Mouse (Mus musculus) frontal cortex, postnatal 25 days (tissue): ENCODE data around the gene Spz1.

Source experiments
- DNase-seq, 2 experiments: peaks; one replicate each; pipeline ENCODE4 v3.0.0; 2022; ENCODE audit warnings: low spot score in 2 of 2

Gene Spz1

DNA sequence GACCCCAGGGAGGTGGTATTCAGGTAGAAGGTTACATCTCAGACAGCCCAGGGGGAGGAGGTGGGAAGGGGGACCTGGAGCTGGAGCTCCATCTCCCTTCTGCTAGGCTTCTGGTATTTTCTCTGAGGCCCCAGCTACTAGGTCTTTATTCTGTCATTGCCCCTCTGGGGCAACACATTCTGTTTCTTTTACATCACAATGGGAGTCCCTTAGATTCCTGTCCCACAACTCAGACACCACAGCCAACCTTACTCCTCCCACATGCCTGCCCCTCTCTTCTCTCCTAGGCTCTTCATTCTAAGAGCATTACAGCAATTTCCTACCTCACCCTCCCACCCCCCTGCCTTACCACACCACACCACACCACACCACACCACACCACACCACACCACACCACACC, at the start of gene Spz1:
TSS of gene Spz1 (minus strand) at position 101 of the 400 bp plus-strand sequence.
- DNase-seq, result no peak

DNA sequence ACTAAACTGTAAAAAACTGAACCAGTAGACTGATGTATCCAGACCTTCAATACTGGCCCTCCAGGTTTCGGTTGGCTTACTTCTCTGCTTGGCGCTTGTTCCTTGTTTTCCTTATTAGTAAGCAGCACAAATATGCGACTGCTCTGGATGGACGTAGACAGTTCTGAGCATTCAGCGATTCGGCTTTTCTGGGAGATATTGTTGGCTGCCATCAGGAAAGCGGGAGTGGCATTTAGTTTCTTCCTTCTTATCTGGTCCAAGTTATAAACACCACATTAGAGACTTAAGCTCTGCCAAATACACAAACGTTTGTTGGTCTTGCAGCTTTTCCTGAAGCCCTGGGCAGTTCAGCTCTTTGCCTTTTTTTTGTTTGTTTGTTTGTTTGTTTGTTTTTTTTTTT, 40.5 kb upstream of the Spz1 start:
- DNase-seq, result no peak

DNA sequence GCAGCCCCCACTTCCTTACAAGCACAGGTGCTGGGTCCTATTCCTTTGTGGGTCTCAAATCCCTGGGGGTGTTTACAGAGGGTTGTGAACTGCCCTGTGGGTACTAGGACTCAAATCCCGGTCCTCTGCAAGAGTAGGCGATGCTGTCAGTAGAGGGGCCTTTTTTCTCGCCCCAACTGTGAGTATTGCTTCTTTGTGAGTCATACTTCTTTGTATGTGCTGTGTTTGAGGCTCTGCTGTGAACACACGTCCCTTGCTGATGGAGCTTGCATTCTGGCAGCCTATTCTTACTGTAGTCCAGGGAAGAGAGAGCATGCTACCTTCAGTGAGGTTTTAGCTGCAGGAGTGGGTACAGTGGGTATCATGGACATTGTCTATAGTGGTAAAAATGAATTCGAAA, 39.2 kb upstream of the Spz1 start:
- DNase-seq, result no peak

DNA sequence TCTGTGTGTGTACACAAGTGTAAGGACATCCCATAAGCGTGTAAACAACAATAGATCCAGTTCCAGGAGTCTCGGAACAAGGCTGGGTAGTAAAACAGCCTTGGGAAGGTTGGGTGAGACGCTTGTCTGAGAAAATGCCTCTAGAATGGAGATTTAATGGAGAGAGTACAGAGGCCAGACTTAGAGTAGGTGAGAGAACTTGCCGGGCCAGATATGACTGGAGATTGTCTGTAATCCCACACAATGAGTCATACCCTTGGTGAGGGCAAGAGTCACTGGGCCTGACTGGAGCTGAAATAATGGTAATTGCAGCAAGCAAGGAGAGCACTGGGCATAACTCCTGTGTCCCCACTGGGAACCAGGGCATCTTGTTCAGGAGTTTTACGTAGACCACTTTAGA, 37.1 kb upstream of the Spz1 start:
- DNase-seq, result no peak

DNA sequence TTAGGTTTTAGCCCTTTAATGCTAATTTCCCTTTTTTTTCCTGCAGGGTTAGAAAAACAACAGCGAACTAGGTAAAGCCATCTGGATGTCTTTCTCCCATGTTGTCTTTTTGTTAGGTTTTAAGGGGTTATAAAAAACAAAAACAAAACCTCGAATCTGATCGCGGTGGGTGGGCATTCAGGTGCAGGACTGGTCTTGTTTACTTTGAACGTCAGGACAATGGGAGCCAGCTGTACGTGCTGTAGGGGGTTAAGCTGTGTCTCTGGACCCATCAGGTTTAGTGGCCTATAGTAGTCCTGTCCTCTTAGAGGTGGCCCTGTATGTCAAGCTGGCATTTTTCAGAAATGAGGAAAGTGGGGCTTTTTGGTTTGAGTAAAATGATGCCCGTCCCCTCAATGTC, 35.9 kb upstream of the Spz1 start:
- DNase-seq, result peak in 1 of 2 experiments; percentile 3

DNA sequence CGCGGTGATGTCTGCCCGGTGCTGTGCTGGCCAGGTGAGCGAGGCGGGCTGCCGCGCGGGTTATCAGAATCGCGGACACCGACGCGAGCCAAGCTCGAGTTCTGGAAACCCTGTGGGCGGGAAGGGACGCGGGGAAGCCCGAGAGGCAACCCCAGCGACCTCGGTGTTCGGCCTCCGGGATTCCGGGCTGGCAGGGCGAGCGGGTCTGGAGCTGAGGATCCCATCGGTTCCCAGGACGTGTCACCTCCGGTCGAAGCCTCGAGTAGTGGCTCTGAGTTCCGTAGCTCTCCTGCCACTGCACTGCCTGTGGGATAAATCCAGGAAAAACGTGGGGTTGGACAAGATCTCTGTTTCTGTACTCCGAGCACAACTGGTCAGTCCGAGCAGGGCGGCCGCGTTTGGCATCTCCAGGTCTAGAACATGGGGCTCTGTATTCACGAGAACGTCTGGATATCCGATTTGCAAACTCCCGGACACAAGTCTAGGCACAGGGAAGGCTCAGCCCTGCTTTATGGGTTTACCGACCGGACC, 35.3 kb upstream of the Spz1 start:
- DNase-seq, result peak in 1 of 2 experiments; percentile 31

DNA sequence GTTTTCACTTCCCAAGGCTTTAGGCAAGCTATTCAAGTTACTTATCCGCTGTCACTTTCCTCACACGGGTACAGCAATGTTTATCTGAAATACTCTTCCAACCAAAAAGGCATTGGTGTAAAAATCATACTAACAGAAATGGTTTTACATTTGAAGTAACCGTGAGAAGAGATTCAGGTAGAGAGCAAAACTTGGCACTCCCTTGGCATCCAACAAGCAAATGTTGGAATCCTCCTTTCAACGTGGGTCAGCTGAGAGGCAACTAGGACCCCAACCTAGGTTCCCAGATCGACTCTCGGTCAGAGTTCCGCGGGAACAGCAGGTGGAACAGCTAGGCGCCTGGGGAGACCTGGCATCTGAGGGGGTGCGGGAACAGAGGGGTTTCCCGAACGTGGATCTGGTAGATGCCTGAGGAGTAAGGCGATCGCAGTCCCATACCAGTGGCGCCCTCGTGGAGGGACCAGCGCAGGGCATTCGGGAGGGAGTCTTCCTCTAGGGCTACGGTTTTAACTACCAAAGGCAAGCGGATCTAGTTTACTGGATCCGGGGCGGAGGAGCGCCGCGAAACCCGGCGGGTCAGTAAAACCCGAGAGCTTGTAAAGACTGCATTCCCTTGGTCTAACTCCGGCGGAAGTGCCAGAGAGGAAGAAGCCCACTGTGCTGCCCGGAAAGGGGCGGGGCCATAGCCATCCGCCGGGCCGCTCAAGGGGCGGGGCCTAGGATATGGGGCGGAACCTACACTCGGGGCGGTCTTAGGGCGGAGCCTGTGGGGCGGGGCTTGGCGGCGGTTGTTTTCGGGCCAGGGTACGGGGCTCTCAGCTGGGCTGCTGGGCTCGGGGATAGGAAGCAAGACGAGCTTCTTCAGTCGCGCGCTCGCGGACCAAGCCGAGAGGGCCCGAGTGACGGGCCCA, 34.6 kb upstream of the Spz1 start, which contains the start of gene Serinc5:
TSS of gene Serinc5 (plus strand) at position 781 of the 911 bp plus-strand sequence.
- DNase-seq, result peak; percentile 95

DNA sequence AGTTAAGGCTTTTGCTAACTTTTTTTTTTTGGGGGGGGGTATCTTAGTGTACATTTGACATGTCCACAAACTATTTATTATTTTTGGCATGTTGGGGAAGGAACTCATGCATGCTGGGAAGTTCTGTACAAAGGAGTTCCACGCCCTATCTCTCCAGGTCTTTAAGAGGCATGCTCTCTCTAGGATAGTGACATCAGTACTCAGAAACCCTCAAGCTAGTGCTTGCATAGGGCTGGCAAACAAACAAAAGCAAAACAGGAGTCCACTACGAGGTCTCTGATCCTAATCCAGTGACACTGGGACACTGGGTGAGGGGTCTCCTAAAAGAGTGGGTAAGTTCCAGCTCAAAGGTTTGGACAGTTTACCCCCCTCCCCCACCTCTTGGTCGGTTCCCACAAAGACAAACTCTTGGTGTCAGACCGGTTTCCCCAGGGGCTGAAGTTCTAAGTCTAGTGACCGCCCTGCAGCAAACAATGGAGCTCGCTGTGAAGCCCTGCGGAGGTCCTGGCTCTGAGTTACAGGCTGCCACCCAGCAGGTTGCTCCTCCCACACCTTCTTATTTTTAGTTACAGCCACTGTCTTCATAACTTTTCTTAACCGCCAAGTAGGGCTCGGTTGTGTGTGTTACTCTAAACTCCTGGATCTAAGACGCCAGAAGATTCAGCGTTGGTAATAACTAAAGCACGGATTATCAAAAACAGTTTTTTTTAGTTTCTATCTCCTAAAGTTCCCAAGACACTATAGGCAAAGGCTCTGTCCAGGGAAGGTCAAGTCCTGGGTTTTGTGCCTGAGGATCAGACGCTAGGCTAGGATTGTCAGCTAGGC, 33.7 kb upstream of the Spz1 start:
- DNase-seq, result no peak

DNA sequence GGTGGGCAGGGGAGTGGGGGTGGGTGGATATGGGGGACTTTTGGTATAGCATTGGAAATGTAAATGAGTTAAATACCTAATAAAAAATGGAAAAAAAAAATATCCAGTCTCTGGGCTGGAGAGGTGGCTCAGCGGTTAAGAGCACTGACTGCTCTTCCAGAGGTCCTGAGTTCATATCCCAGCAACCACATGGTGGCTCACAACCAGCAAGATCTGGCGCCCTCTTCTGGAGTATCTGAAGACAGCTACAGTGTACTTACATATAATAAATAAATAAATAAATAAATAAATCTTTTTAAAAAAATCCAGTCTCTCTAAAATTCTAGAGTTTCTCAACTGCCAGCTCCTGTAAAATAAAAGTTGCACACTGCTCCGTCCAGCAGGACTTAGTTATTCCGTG, 29.3 kb upstream of the Spz1 start:
- peak in 1 of 2 experiments; percentile 1 for DNase-seq

DNA sequence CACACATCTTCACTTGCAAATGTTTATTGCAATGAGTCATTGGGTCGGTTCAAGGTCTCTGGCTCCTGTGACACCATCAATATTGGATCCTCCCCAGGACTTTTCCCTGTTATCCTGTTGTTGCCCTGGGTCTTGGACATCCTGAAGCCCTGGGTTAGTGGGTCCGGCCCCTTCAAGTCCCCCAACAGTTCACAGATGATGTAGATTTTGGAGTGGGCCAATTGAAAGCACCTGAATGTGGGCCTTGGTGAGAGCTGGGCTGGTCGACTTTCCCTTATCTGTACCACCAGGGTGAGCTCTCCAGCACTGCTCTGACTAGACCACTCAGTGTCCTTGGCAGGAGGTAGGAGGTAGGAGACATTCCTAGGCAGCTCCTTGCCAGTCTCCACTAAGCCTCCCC, 19.5 kb upstream of the Spz1 start:
- no peak for DNase-seq

DNA sequence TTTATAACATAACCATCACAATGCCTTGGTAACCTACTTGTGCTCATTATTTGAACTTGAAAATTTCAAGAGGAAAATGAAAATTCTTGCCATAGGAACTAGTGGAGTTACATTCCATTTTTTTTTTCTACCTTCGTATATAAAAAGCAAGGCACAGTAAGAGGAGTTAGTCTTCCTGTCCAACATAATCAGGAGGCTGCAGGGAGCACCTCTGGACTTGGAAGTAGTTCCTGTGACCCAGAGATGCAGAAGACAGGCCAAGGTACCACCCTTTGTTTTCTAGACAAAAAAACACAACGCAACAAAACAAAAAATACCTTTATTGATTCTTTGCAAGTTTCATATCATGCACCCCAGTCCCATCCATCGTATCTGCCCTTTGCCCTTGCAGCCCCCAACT, 18.9 kb upstream of the Spz1 start:
- DNase-seq, result no peak

DNA sequence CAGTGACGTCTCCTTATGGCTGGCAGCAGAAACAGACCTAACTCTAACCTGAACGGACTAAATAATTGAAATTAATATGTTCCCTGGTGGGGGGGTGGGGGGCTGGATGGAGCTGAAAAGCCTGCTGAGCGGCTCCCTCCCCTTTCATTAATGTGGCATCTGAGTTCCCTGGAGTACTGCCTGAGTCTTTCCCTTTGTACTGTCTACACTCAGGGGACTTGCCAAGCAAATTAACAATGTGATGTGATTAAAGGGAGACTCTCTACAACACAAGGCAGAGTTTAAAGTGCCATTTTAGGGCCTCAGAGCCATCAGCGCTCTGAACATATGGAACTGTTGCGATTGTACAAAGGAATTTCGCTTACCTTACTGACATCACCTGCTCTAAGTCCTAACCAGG, 18.5 kb upstream of the Spz1 start:
- DNase-seq, result no peak

DNA sequence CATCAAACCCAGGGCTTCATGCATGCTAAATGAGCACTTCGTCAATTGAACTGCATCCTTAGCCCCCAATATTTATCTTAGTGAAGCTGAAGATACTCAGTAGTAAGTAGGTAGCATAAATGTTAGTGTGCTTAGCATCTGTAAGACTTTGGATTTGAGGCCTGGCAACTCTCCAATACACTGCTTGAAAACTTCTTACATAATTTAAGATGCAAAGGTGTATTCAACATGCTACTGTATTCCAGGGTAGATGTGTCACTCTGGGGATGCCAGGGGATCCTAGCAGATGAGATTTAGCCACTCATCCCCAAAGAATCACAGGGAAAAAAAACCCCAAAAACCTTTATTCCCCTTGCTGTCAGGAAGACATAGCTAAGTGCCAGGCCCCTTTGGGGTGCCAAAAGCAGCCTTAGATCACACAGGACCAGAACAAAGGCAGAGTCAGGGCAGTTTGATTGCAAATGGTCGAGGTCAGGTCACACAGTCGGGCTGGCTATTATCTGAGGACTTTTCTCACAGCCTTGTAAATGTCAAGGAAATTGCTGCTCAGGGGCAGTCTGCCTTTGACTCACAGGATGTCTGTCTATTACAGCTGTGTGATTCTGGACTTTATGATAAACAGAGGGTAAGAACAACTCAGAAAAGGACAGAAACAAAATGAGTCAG, 17.9 kb upstream of the Spz1 start:
- no peak for DNase-seq

DNA sequence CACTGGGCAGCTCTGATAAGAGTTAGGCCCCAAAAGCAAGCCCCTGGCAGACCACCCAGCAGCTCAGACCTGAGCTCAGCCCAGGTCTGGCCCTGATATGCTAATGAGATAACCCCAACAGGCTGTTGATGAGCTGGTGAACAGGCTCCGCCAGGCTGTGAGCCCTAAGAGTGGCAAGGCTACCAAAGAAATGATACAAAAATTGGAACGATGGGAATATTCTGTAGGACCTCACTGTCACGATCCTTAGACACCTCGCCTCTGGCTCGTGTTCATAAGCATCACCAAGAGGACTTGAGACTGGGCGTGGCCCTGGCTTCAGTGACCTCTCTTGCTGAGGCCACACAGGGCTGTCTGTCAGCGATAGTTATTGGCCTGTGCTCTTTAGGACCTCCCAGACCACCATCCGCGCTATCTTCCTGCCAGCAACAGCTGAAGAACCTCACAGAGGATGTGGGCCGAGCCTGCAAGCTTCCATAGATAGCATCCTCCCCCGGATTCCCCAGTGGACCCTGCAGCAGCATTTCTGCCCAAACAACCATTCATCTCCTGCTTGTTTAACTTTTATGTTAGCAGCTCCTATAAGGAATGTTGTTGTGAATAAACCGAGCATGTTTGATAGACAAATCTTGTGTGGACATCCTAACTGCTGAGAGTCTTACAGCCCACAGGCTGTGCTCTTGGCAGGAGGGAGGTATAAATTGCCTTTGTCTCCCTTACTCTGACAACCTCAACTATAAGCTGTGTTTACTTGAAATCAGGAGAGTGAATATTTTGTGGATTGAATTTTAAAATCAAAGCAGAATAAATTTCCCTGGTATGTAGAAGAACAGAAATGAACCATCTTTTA, 17.0 kb upstream of the Spz1 start:
- no peak for DNase-seq

DNA sequence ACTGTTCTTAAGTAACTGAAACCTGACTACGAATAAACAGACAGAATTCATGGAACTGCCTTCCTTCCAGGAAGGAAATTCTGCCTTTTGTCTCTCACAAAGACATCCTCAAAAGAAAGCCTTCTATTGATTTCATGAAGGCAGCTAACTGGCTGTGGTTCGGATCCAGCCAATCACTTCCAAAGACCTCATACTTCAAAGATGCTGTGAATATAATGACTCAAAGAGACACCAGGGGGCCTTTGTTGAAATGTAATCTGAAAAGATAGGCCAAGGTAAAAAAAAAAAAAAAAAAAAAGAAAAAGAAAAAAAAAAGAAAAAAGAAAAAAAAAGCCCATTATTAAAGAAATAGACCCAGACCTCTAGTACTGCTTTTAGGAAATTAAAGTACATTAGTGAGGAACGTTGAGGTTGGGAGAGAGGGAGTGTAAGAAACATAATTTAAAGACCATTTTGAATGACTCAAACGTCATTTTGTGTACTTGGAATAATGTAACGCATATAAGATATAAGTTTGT, 16.4 kb upstream of the Spz1 start:
- no peak for DNase-seq

DNA sequence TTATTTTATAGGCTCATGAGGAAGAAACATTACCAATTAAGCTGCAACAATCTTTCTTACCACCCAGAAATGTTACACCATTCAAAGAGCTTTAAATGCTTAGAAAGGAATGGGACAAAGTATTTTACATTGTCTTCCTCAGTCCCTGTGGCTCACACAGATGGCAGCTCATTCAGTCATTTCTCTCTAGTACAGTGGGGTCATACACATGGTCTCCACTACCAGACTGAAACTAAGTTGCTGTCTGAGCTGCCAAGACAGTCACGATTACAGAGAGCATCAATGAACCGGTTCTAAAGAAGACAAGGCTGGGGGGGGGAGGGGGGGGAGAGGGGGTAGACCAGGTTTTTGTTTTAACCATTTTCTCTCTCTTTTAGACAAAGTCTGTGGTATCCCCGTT, 15.3 kb upstream of the Spz1 start:
- DNase-seq, result no peak

DNA sequence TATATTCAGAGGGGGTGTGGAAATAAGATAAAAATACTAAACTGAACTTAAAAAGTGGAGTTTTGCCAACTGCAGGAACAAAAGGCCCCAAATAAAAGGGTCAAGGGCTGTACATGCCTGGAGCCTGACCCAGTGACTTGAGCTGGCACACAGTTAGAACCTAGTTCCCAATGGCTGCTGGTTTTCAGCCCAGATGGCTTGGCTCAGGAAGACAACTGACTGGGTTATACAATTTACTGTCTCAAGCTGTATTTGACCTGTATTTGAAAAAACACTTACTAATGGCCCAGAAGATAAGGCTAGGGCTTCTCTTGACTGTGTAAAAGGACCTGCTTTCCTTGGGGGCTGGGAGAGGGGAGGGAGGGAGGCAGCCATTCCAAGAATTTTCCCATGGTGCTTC, 13.3 kb upstream of the Spz1 start:
- DNase-seq, result no peak

DNA sequence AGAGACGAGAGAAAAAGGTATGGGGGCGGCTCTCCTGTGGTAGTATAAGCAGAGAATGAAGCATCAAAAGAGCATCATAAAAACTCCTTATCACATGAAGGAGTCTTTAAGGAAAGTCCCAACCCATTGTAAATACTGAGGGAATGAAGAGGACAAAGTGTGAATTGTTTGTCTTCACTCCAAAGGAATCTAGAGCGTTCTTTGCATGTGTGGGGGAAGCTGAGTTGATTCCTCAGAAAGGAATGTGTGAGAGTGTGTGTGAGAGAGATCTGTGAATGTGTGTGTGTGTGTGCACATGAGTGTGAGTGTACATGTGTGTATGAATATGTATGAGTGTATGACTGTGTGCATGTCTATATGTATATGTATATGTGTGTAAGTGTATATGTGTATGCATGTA, 12.7 kb upstream of the Spz1 start:
- DNase-seq, result no peak

DNA sequence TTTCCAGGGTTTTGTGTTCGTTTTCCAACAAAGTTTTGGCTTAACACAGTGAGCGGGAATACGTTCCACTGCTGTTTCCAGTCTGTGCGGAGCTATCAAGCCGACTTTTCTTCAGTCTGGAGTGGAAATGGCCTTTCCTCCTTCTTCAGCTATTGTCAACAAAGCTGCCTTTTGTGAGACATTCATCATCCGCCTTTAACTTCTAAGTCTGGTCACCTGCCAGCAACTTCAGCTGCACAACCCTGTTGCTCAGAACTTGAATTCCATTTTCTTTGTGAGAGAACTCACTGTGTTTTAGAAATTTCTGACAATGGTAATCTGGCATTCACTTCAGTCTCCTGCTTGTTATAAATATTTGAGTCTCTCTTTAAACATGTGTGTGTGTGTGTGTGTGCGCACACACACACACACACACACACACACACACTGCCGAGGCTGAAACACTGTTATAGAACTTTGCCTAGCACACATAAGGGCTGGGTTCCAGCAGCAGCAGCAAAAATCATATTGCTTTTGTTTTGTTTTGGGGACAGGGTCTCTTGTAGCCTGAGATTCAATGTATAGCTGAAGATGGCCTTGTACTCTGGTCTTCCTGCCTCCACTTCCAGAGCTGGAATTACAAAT, 8.2 kb upstream of the Spz1 start:
- no peak for DNase-seq
